Mouse (Mus musculus): ENCODE results near the gene Inpp5a.

GRCm38 (mm10) chr7:139462142-139462541, 73.2 kb downstream of the Inpp5a start:
- TF ChIP-seq CTCF (IDR thresholded peaks at IDR 0.05; ENCODE audit: borderline replicate concordance, extremely low read depth, insufficient read depth, insufficient read length) (no peak), POLR2A (IDR thresholded peaks at IDR 0.05; ENCODE audit: borderline replicate concordance, extremely low read depth, insufficient read depth, insufficient read length, poor library complexity, severe bottlenecking) (no peak)

All from brain, embryonic 14.5 days (tissue).